Mouse (Mus musculus) limb, embryonic 10.5 days (tissue): ENCODE results near the gene Col17a1. TPM values are rescaled to one million over a fixed set of nuclear protein-coding genes. Genes with fewer than 3 reads are reported as not detected.

Source experiments
- DNase-seq: peaks from one replicate; pipeline ENCODE4 v3.0.0-alpha.2; 2017; ENCODE audit warnings: low spot score
- H3K27ac ChIP-seq: fragments of 300-500 bp; sonication (generic); 2 replicates; pipeline ENCODE4 v1.5.1; 2016; ENCODE audit warnings: mild to moderate bottlenecking
- H3K27me3 ChIP-seq: fragments of 300-500 bp; sonication (generic); 2 replicates; pipeline ENCODE4 v1.6.1; 2016; ENCODE audit warnings: low read depth, mild to moderate bottlenecking; ENCODE audit not compliant: poor library complexity, severe bottlenecking
- H3K36me3 ChIP-seq: fragments of 300-500 bp; sonication (generic); 2 replicates; pipeline ENCODE4 v1.6.1; 2016; ENCODE audit warnings: mild to moderate bottlenecking, moderate library complexity
- H3K4me1 ChIP-seq: fragments of 300-500 bp; sonication (generic); 2 replicates; pipeline ENCODE4 v1.6.1; 2016
- H3K4me3 ChIP-seq: fragments of 300-500 bp; sonication (generic); 2 replicates; pipeline ENCODE4 v1.5.1; 2016; ENCODE audit warnings: mild to moderate bottlenecking, moderate library complexity
- H3K9me3 ChIP-seq: fragments of 300-500 bp; sonication (generic); replicated peaks from 2 replicates; pipeline ENCODE4 v1.6.1; 2016; ENCODE audit warnings: mild to moderate bottlenecking
- WGBS: fragments of 180-500 bp; shearing (Covaris S2); methylation state at CpG from one replicate; pipeline ENCODE4 v1.1.7; 2016; 5-methylcytosine and 5-hydroxymethylcytosine counted together
- polyA plus RNA-seq: library from polyadenylated mRNA; unstranded; fragments of >200 nt; fragmentation: Nextera tagmentation; extraction: Ambion mirVana; gene quantifications from 2 replicates; pipeline ENCODE4 v1.2.1, GENCODE M21; 2016

Gene Col17a1
- polyA plus RNA-seq, 1 experiment from 2014 or later, result 1.8 TPM

- Histone ChIP-seq H3K9me3 (no peaks in the 10 kb centered on the region), H3K4me1 (no peaks in the 10 kb centered on the region), H3K4me3 (no peak overlapping the region), H3K27ac (no peak overlapping the region), H3K27me3 (no peaks in the 10 kb centered on the region), H3K36me3 (peaks cover 45% of the 10 kb centered on the region)
- WGBS, result 94% methylated on average over 10 of the region's 10 CpGs
- DNase-seq, result no peak
These were observed 64.4 kb downstream of the Col17a1 start for GRCm38 (mm10) chr19:47627450-47627849.

DNA sequence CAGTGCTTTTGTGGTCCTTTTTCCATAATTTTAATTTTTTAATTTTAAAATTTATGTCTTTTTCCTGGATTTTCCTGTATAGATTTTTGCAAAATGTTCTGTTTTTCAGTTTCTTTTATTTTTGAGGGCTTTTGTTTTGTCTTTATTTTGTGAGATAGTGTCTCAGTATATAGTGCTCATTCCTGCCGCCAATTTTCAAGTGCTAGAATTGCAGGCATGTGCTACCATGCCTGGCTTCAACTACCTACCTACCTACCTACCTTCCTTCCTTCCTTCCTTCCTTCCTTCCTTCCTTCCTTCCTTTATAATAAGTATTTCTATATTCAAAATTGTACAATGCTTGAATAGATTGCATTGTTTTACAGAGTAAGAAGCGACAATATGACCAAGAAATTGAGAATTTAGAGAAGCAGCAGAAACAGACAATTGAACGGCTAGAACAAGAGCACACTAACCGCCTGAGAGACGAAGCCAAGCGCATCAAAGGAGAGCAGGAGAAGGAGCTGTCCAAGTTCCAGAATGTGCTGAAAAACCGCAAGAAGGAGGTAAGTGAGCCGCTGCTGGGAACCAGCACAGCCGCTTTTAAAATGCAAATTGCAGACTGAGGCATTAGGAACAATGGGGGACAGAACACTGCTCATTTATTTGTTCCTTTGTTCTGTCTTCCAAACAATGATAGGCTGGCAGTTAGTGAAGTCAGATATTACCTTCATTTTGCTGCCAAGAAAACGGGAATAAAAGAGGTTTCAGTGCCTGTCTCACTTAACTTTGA lies 66.8 kb downstream of the Col17a1 start:
- peaks cover 62% of the 10 kb centered on the region for H3K36me3 ChIP-seq

DNA sequence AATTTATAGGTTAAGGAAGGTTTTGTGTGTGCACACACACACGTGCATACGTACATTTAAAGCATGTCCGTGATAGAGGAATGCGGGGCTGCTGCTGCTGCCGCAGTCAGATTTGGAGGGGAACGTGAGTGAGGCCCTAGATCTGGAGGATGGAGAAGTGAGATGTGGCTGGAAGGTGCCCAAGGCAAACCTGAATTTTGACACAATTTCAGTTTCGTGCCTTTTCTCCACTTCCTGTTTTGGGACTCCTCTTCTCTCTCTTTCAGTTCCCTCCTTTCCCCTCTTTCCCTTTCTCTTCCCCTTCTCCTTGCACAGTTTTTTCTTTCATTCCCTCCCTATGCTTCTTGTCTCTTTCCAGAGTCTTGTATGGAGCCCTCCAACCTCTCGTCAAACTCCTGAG lies 70.4 kb downstream of the Col17a1 start:
- Histone ChIP-seq H3K9me3 (no peaks in the 10 kb centered on the region), H3K27me3 (no peaks in the 10 kb centered on the region), H3K4me3 (no peak overlapping the region), H3K36me3 (peaks cover 86% of the 10 kb centered on the region), H3K4me1 (no peaks in the 10 kb centered on the region), H3K27ac (no peak overlapping the region)
- WGBS, result 87% methylated on average over 8 of the region's 8 CpGs
- DNase-seq, result no peak

More for the DNA sequence above, 66.8 kb downstream of the Col17a1 start:
- 64% methylated on average over 10 of the region's 10 CpGs for WGBS
- Histone ChIP-seq H3K27ac (no peak overlapping the region), H3K27me3 (no peaks in the 10 kb centered on the region), H3K4me3 (no peak overlapping the region), H3K4me1 (no peaks in the 10 kb centered on the region), H3K9me3 (no peaks in the 10 kb centered on the region)
- no peak for DNase-seq

GRCm38 (mm10) chr19:47613442-47613841 lies 78.5 kb downstream of the Col17a1 start:
- Histone ChIP-seq H3K9me3 (no peaks in the 10 kb centered on the region), H3K36me3 (peaks cover 56% of the 10 kb centered on the region), H3K27me3 (no peaks in the 10 kb centered on the region), H3K4me1 (no peaks in the 10 kb centered on the region), H3K4me3 (no peak overlapping the region), H3K27ac (no peak overlapping the region)
- 56% methylated on average over 7 of the region's 7 CpGs for WGBS
- no peak for DNase-seq

DNA sequence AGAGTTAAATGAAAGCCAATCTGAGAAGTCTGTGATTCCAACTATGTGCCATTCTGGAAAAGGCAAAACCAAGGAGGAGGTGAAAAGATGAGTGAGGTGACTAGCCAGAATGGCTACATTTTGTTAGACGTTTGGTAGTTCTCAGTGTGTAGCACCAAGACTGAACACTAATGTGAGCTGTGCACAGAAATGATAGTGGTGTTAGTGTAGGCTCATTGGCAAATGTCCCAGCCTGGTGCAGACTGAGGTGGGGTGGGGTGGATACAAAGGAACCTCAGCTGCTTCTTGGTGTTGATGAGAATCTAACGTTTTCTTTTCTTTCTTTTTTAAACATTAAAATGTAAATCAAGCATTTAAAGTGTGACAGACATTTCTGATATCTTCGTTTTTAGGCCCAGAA lies 83.4 kb downstream of the Col17a1 start:
- DNase-seq, result no peak
- 76% methylated on average over 3 of the region's 3 CpGs for WGBS
- H3K36me3 ChIP-seq, result peaks cover 19% of the 10 kb centered on the region
- no peak overlapping the region for H3K27ac ChIP-seq
- H3K27me3 ChIP-seq, result no peaks in the 10 kb centered on the region
- no peaks in the 10 kb centered on the region for H3K4me1 ChIP-seq
- no peaks in the 10 kb centered on the region for H3K9me3 ChIP-seq
- no peak overlapping the region for H3K4me3 ChIP-seq

Other genes starting within 250 kb of the Col17a1 start
- gene Sh3pxd2a, start 227.7 kb downstream of the Col17a1 start, polyA plus RNA-seq, result 3.1 and 3.8 TPM in 2 replicates
- 62.3 and 74.5 TPM in 2 replicates for gene Stn1, start 154.6 kb downstream of the Col17a1 start, polyA plus RNA-seq
- 8.3 and 9.1 TPM in 2 replicates for gene Slk, start 112.4 kb downstream of the Col17a1 start, polyA plus RNA-seq
- 246 and 260 TPM in 2 replicates for gene Sfr1, start 39.6 kb upstream of the Col17a1 start, polyA plus RNA-seq
- 241 and 258 TPM in 2 replicates for gene Gsto1, start 162.9 kb upstream of the Col17a1 start, polyA plus RNA-seq
- 0.59 and 1.0 TPM in 2 replicates for gene Gsto2, start 173.4 kb upstream of the Col17a1 start, polyA plus RNA-seq
- gene Cfap43, start 227.2 kb upstream of the Col17a1 start, polyA plus RNA-seq, result 0.05 and 0.09 TPM in 2 replicates
- gene Itprip, start 227.2 kb upstream of the Col17a1 start, polyA plus RNA-seq, result 19.0 and 27.5 TPM in 2 replicates
- gene Cfap58, start 245.6 kb upstream of the Col17a1 start, polyA plus RNA-seq, result not detected in 2 replicates